Mouse (Mus musculus): ENCODE data around the gene Abcc10.

Abcc10 gene

GRCm38 (mm10) chr17:46259675-46260074 lies 68.5 kb downstream of the Abcc10 start:
- DNase-seq (ENCODE audit: low read depth, low spot score), result no peak

- no peak for DNase-seq (ENCODE audit: low read depth, low spot score)
Measured at GRCm38 (mm10) chr17:46258279-46259053, 69.7 kb downstream of the Abcc10 start.

GRCm38 (mm10) chr17:46255147-46255546 lies 73.0 kb downstream of the Abcc10 start:
- no peak for DNase-seq (ENCODE audit: low read depth, low spot score)

- DNase-seq (ENCODE audit: low read depth, low spot score), result peak; percentile 55
Measured at GRCm38 (mm10) chr17:46254106-46254505, 74.0 kb downstream of the Abcc10 start.

GRCm38 (mm10) chr17:46253452-46254084 lies 74.6 kb downstream of the Abcc10 start, which contains the start of gene Lrrc73:
Gene Lrrc73 (plus strand): TSS chr17:46253531.
- peak; percentile 90 for DNase-seq (ENCODE audit: low read depth, low spot score)
